Mouse (Mus musculus) frontal cortex, postnatal 14 days (tissue): ENCODE results near the gene Mxd4.

Source experiments
- DNase-seq, 2 experiments: peaks; one replicate each; pipeline ENCODE4 v3.0.0; 2022; ENCODE audit warnings: low spot score in 2 of 2

The Mxd4 gene

DNA sequence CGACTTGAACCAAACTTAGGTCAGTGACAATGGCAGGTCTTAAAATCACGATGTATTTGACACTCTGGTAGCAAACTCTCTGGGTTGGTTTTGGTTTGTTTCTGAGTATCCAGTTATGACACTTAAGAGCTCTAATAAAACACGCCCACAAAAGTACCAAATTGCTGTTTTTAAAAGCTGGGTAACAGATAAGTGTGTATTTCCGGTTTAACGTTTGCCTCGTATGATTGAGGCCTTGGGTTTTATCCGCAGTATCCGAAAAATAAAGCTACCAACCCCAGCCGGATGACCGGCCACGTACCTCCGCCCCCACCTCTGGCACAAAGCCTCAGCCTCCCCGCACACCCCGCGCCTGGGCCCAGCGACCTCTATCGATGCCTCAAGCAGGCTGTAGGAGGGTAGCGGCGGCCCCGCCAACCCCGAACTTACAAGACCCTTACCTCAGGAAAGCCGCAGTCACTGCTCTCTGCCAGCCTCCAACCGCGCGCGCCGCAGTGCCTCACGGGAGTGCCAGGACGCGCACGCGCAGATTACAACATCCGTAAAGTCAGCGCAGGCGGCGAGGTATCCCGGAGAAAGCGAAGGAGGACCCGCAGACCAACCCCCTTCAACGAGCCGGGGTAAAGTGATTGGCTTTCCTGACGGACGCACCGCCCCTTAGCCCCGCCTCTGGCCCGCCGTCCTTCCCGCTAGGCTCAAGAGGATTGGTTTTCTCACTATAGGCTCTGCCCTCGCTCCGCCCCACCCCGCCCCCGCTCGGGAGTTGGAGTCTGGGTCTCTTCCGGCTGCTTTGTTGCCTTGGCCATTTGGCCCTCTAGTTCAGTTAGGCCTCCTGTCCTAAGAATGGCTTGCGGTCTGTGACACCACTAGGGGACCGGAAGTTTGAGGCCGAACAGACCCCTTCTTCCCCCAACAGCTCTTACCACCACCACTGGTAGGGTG, 18.3 kb downstream of the Mxd4 start, which contains the start of the genes Poln and Haus3:
Gene Poln (minus strand): TSS at position 499 of the 942 bp plus-strand sequence.
Gene Haus3 (minus strand): TSS at position 578 of the 942 bp plus-strand sequence.
- DNase-seq: peak; percentile 97

DNA sequence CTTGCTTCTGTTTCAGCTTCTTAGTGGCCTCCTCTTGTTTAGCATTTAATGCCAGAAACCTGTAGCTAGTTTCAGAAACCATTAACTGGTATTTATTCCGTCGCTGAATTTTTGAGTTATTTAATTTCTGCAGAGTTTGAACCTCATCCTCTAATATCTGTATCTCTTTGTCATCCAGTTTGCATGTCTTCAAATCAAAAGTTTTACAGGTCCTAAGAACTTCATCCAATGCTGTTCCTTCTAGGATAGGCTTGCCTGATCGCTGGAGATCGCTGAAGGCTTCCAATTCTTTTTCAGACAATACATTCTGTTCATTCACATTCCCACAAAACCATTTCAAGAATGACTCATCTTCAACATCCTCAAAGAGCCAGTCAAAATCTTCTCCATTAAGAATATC, 19.7 kb downstream of the Mxd4 start:
- DNase-seq: no peak

DNA sequence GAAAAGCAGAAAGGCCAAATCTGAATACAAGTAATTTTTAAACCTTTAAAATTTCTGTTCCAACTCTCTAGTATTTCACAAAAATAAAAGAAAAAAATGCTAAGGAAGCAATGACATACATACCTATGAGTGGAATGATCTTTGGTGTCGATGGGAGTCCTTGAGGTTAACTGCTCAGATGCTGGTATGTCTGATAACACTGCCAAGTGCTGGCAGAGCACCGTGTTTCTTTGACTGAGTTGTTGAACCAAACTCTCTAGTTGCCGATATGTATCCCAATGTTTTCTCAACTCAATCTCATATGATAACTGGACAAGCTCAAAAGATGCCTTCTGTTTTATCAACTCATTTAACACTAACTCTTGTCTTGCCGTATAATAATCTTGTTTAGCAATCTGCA, 21.7 kb downstream of the Mxd4 start:
- no peak for DNase-seq

DNA sequence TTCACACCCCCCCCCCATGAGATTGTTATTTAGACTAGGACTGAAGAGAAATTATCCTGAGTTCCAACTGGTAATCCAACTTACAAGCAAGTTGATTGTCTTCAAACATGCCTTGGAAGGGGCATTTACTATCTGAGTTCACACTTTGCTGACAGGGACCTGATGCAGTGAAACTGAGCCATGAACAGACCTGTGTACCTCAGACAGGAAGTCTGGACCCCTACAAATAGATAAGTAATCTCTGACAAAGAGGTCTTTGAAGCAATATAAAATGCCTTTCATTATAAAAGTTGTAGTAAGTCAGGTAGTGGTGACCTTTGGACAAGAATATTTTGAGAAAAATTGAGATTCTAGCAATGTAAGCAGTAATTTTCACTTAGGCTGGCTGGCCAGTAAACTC, 39.0 kb downstream of the Mxd4 start:
- no peak for DNase-seq

DNA sequence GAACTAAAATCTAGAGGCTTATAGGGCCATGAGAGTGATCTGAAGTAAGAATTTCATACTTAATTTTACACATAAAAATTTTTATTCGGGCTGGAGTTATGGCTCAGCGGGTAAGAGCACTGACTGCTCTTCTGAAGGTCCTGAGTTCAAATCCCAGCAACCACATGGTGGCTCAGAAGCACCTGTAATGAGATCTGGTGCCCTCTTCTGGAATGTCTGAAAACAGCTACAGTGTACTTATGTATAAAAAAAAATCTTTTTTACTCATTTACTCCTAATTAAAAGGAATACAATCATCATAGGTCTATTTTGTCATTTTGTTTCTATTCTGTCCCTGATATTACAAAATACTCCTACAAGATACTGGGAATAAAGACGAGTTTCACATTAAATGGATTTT, 40.0 kb downstream of the Mxd4 start:
- no peak for DNase-seq

DNA sequence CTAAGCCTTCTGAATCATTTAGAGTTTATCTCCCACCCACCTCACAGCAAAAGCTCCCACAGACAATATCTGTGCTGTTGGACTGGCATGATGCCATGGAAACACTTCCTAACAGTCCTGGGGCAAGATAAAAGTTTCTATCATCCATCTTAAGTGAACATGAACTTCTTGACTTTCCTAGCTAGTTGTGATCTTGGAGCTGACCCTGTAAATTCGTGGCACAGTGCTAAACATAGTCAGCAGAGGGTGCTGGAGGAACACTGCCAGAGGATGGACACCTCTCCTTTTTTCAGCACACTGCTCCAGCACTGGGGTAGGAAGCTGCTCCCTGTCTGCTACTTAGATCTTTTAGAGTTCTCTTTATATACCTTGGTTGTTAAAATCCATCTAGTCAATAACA, 47.8 kb downstream of the Mxd4 start:
- DNase-seq: peak in 1 of 2 experiments; percentile 11

DNA sequence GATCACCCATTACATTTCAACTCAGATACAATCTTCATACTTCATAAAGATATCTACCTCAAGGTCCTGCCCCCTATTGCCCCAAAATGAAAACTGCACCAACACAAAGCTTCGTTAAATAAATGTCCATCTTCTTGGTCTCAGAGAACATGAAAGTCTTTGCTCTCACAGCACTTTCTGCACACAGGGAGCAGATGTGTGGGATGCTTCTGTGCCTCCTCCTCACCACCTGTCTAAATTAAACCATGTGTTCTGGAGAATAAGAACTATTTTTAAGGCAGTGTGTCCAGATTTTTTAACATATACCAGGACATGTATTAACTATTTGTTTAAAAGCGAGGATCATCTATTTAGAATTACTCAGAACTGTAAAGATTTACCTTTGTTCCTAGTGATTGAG, 54.8 kb downstream of the Mxd4 start:
- no peak for DNase-seq

DNA sequence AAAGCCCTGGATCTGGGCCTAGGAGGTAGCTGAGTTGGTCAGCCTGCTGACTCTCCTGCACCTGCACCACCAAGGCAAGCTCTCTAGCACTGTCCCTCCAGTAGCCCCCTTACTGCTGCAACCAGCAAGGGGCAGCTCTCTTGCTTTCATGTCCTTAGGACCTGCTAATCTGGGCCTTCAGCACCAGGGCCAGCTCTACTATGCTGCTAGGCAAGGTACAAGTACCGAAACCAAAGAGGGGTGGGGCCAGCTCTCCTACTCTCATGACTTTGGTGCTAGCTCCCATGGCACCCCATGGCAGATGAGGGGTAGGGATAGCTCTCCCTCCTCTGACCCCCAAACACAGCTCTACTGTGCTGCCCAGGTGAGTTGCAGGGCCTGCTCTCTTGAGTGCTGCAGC, 63.4 kb downstream of the Mxd4 start:
- DNase-seq: no peak
